Mouse (Mus musculus): ENCODE data around the gene Olfr805.

Gene Olfr805

DNA sequence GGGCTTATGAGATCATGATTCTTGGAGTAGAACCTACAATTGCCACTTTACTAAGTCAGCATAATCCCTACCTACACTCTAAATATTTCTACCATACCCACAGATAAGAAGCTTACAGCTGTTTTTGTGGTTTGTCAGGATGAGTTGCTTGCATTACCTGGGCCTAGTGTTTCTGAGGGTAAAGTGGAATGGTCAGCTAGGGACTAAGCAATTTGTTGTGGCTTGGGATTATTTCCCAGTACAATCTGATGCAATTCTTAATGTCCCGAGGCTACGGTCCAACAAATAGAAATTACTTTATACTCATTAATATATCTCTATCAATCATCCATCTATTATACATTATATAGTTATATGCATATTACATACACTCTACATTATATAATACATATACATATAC lies at the start of gene Olfr805:
Olfr805 (minus strand) TSS at position 101 of the 400 bp plus-strand sequence.
- DNase-seq (ENCODE audit: low spot score in 2 of 2): no peak

DNA sequence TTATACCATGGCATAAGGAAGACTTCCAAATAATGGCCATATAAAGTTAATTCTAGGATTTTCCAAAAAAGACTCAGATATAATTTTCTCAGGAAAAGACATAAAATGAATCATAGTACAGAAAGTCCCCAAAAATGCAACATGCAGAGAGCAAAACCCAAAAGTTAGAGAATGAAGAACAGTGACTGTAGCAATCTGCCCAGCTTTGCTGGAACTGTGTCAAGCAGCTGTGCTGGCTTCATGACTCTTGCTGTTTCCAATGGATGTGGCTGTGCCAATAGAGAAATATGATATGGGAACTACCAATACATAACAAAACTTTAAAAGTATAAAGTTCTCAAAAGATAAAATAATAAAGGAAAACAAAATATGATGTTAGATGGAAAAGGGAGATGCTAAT lies 48.9 kb upstream of the Olfr805 start:
- DNase-seq (ENCODE audit: low spot score in 2 of 2): no peak

DNA sequence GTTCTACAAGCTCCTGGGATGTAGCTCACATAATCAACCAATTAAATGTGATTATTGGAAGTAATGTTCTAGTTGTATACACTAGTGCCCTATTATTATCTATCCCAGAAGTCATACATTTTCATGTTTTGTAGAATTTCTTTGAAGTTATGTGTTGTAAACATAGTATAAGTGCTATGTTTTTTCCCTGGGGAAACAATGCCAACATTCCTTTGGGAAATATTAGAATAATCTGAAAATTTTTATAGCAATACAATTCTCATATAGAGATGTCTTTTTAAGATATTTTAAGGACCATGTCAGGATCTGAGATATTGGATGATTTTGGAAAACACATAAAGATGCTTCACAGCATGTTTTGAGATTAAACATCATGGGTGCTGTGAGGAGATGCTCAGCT lies 45.2 kb upstream of the Olfr805 start, which contains the start of gene Olfr809:
Olfr809 (plus strand) TSS at position 301 of the 400 bp plus-strand sequence.
- DNase-seq (ENCODE audit: low spot score in 2 of 2): no peak

DNA sequence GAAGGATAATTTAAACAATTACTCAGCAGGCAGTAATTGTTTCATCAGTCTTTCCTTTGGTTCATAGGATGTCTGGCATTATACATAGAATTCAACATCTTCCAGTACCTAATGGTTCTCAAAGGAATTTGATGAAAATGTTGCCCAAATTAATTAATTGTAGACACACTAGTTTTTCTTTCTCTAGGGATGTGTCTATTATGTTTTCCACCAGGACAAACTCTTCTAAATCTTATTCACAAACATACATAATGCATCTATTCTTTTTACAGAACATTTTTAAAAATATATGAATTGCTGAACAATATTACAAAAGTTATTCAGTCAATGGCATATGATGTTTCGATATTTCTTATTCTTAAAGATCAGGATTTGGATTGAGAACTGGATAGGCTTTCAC lies 36.0 kb upstream of the Olfr805 start, which contains the start of gene Olfr808:
Olfr808 (plus strand) TSS at position 301 of the 400 bp plus-strand sequence.
- no peak for DNase-seq (ENCODE audit: low spot score in 2 of 2)

DNA sequence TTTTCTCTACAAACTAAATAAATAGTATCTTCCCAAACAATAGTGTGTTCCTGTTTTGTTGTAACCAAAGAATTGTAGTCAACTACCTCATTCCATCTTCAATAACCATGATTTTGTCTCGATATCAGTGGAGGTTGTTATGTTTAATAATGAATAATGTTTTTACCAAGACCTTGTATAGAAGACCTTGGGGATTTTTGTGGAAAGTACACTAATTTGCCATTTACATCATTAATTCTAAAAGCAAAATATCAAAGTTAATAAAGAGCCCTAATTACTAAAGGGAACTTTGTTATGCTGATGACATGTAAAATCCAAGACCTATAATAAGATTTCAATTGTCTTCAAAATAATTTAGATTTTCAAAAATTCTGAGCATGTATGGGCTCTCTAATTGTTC lies 28.5 kb upstream of the Olfr805 start, which contains the start of gene Olfr807:
Olfr807 (minus strand) TSS at position 101 of the 400 bp plus-strand sequence.
- DNase-seq (ENCODE audit: low spot score in 2 of 2): no peak

DNA sequence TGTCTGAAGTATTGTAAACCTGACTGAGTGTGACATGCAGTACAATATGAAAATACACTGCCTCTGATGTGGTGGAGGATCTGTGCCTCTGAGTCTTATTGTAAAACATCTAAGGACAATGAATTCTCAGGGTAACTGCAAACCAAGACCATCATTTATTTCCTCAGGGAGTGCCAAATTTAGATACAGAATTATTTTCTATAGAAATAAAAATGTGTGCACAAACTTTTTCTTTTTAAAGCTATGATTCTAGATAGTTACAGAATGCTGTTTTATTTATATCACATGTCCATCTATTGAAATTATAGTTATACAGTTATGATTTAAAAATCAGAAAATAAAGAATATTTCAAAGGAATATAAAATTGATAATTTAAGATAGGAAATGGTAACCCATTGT lies 12.6 kb upstream of the Olfr805 start, which contains the start of gene Olfr806:
Olfr806 (minus strand) TSS at position 101 of the 400 bp plus-strand sequence.
- no peak for DNase-seq (ENCODE audit: low spot score in 2 of 2)

DNA sequence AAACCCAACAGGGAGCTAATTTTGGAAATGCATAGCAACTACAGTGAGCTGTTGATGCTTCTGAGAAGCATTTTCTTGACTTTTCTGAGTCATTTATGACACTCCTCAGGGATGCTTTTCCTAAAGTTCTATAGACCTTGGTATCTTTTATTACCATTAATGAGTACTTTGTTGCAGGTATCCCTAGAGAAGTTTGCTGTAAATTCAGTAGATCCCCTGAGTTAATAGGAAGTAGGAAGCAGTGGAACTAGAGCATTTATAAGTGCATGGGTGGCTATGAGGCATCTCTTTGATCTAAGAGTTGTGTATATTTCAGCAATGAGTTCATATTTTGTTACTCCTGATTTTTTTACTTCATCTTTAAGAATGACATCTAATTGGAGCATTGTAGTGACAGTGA lies 26.3 kb downstream of the Olfr805 start, which contains the start of gene Olfr804:
Olfr804 (plus strand) TSS at position 301 of the 400 bp plus-strand sequence.
- DNase-seq (ENCODE audit: low spot score in 2 of 2): no peak

DNA sequence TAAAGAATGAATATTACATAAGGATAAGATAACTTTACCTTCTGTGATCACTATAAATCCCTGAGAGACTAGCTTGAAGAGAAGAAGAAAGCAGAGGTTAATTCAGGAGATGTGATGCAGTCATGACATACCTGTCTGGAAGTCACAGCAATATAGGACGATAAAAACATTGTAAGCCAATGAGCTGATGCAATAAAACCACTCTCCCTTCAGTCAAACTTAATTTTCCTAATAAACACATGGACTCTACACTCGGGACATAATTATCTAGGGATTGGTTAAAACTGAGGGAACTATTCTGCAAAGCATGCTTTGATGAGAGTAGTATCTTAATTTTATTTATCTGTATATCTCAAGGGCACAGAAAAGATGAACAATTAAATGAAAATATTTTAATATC lies 35.0 kb downstream of the Olfr805 start, which contains the start of gene Olfr803:
Olfr803 (minus strand) TSS at position 101 of the 400 bp plus-strand sequence.
- DNase-seq (ENCODE audit: low spot score in 2 of 2): no peak

DNA sequence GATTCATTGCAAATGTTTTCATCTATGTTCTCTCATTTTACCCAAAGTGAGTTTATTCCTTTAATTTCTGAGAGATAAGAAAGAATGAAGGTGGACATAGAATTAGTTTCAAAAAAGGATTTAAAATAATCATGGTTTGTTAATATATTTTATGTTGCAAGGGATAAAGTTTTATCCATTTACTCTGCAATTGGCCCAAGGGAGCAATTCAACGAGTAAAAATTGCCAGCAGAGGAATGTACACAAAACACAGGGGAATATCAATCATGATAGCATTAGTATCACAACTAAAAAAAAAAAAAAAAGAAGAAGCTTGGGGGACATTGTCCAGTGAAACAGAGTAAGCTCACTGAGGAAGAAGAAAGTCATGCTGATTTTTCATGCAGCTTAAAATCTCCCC lies 41.1 kb downstream of the Olfr805 start, which contains the start of gene Olfr802:
Olfr802 (minus strand) TSS at position 101 of the 400 bp plus-strand sequence.
- no peak for DNase-seq (ENCODE audit: low spot score in 2 of 2)

DNA sequence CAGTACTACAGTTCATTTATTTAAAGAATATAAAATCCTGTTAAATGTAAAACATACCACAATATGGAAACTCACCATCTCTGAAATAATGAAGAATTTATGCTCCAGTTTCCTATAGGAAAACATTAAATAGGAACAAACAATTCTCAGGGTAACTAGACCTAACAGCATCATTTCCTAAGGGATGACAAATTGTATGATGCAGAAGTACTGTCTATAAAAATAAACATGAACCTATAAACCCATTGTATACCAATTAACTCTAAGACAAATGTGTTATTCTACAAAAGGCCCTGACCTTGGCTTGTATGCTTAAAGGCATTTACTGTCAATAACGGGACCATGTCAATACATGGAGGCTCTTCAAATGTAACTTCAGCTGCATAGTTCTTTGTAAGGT lies 55.4 kb downstream of the Olfr805 start, which contains the start of gene Olfr801:
Olfr801 (minus strand) TSS at position 101 of the 400 bp plus-strand sequence.
- DNase-seq (ENCODE audit: low spot score in 2 of 2): no peak

Measured in right cerebral cortex, postnatal 36 days (tissue).